Mouse (Mus musculus) megakaryocyte, embryonic 14.5 days (primary cell): Measurements from ENCODE around the gene Fto.

Experiments used
- FLI1 ChIP-seq: IDR thresholded peaks from 2 replicates; pipeline ENCODE4 v1.6.1; 2012; ENCODE audit warnings: low read length, inconsistent platforms, mixed read lengths
- GATA1 ChIP-seq: IDR thresholded peaks from 3 replicates; pipeline ENCODE4 v1.6.1; 2012; ENCODE audit warnings: mixed read lengths, low read length, inconsistent platforms, borderline replicate concordance

GRCm38 (mm10) chr8:91541229-91541628 lies 227.9 kb downstream of the Fto start:
- TF ChIP-seq GATA1 (no peak), FLI1 (no peak)
